Mouse (Mus musculus): ENCODE data around the gene Ptprm. TPM values are rescaled to one million over a fixed set of nuclear protein-coding genes. Genes with fewer than 3 reads are reported as not detected.

The Ptprm gene
- polyA plus RNA-seq, 2 experiments: 15.8 to 21.8 TPM

- Histone ChIP-seq H3K27me3 (ENCODE audit: control insufficient read depth, insufficient read depth, low read length) (no peaks in the 10 kb centered on the region), H3K9ac (ENCODE audit: low read depth, low read length, severe bottlenecking) (no peak overlapping the region), H3K4me1 (ENCODE audit: control insufficient read depth, insufficient read depth, low read length) (peaks cover 28% of the 10 kb centered on the region), H3K4me2 (replicated peaks; ENCODE audit: low read depth, low read length, severe bottlenecking) (no peak overlapping the region), H3K36me3 (ENCODE audit: control insufficient read depth, insufficient read depth, low read length) (no peaks in the 10 kb centered on the region), H3K4me3 (replicated peaks; ENCODE audit: low read length) (no peak overlapping the region), H3K27ac (replicated peaks; ENCODE audit: low read depth, low read length) (no peak overlapping the region), H3K9me3 (ENCODE audit: control insufficient read depth, low read length) (no peaks in the 10 kb centered on the region)
- ATAC-seq (ENCODE audit: low FRiP score, low read depth) (no peak), DNase-seq (ENCODE audit: low spot score) (no peak)
- TF ChIP-seq POLR2A (IDR thresholded peaks at IDR 0.05; ENCODE audit: borderline replicate concordance, extremely low read depth, insufficient read depth, insufficient read length): no peak
- 91% methylated on average over 4 of the region's 4 CpGs for whole genome bisulfite sequencing
Measured at GRCm38 (mm10) chr17:67302074-67302473, 52.2 kb downstream of the Ptprm start.

DNA sequence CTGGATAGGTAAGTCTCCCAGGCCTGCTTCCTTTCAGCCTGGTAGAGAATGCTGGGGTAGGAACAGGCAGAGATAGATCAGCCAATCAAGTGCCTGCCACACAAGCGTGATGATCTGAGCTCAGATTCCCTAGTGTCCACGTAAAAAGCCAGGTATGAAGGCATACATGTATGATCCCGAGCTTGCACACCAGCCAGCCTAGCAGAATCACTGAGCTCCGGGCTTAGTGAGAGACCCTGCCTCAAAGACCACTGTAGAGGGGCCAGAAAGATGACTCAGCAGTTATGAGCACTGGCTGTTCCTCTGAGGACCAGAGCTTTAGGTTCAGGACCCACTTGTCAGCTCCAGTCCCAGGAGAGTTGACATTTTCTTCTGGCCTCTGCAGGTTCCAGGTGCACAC is 52.9 kb downstream of the Ptprm start:
- no peak overlapping the region for H3K4me2 ChIP-seq (replicated peaks; ENCODE audit: low read depth, low read length, severe bottlenecking)
- WGBS: 98% methylated on average over 4 of the region's 4 CpGs
- no peaks in the 10 kb centered on the region for H3K27me3 ChIP-seq (ENCODE audit: control insufficient read depth, insufficient read depth, low read length)
- ATAC-seq (ENCODE audit: low FRiP score, low read depth): no peak
- no peak overlapping the region for H3K9ac ChIP-seq (ENCODE audit: low read depth, low read length, severe bottlenecking)
- no peaks in the 10 kb centered on the region for H3K9me3 ChIP-seq (ENCODE audit: control insufficient read depth, low read length)
- no peak for DNase-seq (ENCODE audit: low spot score)
- H3K4me3 ChIP-seq (replicated peaks; ENCODE audit: low read length): no peak overlapping the region
- H3K27ac ChIP-seq (replicated peaks; ENCODE audit: low read depth, low read length): no peak overlapping the region
- TF ChIP-seq POLR2A (IDR thresholded peaks at IDR 0.05; ENCODE audit: borderline replicate concordance, extremely low read depth, insufficient read depth, insufficient read length): no peak
- no peaks in the 10 kb centered on the region for H3K36me3 ChIP-seq (ENCODE audit: control insufficient read depth, insufficient read depth, low read length)
- peaks cover 23% of the 10 kb centered on the region for H3K4me1 ChIP-seq (ENCODE audit: control insufficient read depth, insufficient read depth, low read length)

DNA sequence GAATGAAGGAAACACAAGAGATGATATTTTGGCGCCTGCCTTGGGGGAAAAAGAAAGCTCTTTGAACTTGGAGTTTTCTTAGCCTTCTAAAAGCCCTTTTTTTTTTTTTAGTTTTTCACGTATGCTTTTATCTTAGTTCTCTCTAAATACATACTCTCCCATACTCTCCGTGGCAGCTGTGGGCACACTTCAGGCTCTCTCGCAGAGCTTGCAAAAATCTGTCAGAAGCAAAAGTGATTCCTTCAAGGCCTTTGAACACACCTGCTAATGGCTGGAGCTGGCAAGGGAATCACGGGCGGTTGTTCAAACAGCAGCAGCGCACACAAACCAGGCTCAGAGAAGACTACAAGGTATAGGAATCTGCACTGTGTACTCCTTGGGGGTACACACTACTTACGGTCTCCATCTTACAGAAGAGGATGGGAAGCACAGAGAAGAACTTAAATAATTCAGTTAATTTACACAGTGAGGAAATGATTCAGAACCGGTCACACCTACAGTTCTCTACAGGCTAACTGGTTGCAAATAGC is 55.9 kb downstream of the Ptprm start:
- ATAC-seq (ENCODE audit: low FRiP score, low read depth) (no peak), DNase-seq (ENCODE audit: low spot score) (no peak)
- Histone ChIP-seq H3K9me3 (ENCODE audit: control insufficient read depth, low read length) (no peaks in the 10 kb centered on the region), H3K27me3 (ENCODE audit: control insufficient read depth, insufficient read depth, low read length) (no peaks in the 10 kb centered on the region), H3K4me3 (replicated peaks; ENCODE audit: low read length) (no peak overlapping the region), H3K36me3 (ENCODE audit: control insufficient read depth, insufficient read depth, low read length) (no peaks in the 10 kb centered on the region), H3K27ac (replicated peaks; ENCODE audit: low read depth, low read length) (no peak overlapping the region), H3K4me1 (ENCODE audit: control insufficient read depth, insufficient read depth, low read length) (peaks cover 5% of the 10 kb centered on the region), H3K9ac (ENCODE audit: low read depth, low read length, severe bottlenecking) (no peak overlapping the region), H3K4me2 (replicated peaks; ENCODE audit: low read depth, low read length, severe bottlenecking) (no peak overlapping the region)
- TF ChIP-seq POLR2A (IDR thresholded peaks at IDR 0.05; ENCODE audit: borderline replicate concordance, extremely low read depth, insufficient read depth, insufficient read length): no peak
- 69% methylated on average over 9 of the region's 9 CpGs for WGBS

- H3K4me2 ChIP-seq (replicated peaks; ENCODE audit: low read depth, low read length, severe bottlenecking): no peak overlapping the region
- H3K36me3 ChIP-seq (ENCODE audit: control insufficient read depth, insufficient read depth, low read length): no peaks in the 10 kb centered on the region
- H3K27me3 ChIP-seq (ENCODE audit: control insufficient read depth, insufficient read depth, low read length): no peaks in the 10 kb centered on the region
- no peak for ATAC-seq (ENCODE audit: low FRiP score, low read depth)
- TF ChIP-seq POLR2A (IDR thresholded peaks at IDR 0.05; ENCODE audit: borderline replicate concordance, extremely low read depth, insufficient read depth, insufficient read length): no peak
- no peak overlapping the region for H3K9ac ChIP-seq (ENCODE audit: low read depth, low read length, severe bottlenecking)
- no peaks in the 10 kb centered on the region for H3K9me3 ChIP-seq (ENCODE audit: control insufficient read depth, low read length)
- no peaks in the 10 kb centered on the region for H3K4me1 ChIP-seq (ENCODE audit: control insufficient read depth, insufficient read depth, low read length)
- H3K27ac ChIP-seq (replicated peaks; ENCODE audit: low read depth, low read length): no peak overlapping the region
- WGBS: 88% methylated on average over 13 of the region's 13 CpGs
- DNase-seq (ENCODE audit: low spot score): no peak
- H3K4me3 ChIP-seq (replicated peaks; ENCODE audit: low read length): no peak overlapping the region
Measured at GRCm38 (mm10) chr17:67296604-67297595, 57.4 kb downstream of the Ptprm start.

- H3K4me2 ChIP-seq (replicated peaks; ENCODE audit: low read depth, low read length, severe bottlenecking): peak overlapping the region; percentile 32
- TF ChIP-seq POLR2A (IDR thresholded peaks at IDR 0.05; ENCODE audit: borderline replicate concordance, extremely low read depth, insufficient read depth, insufficient read length): no peak
- H3K4me3 ChIP-seq (replicated peaks; ENCODE audit: low read length): no peak overlapping the region
- DNase-seq (ENCODE audit: low spot score): no peak
- H3K27me3 ChIP-seq (ENCODE audit: control insufficient read depth, insufficient read depth, low read length): no peaks in the 10 kb centered on the region; the same call in 1 of the 2 replicates
- ATAC-seq (ENCODE audit: low FRiP score, low read depth): no peak
- no peaks in the 10 kb centered on the region for H3K36me3 ChIP-seq (ENCODE audit: control insufficient read depth, insufficient read depth, low read length)
- H3K27ac ChIP-seq (replicated peaks; ENCODE audit: low read depth, low read length): no peak overlapping the region
- H3K9ac ChIP-seq (ENCODE audit: low read depth, low read length, severe bottlenecking): no peak overlapping the region
- H3K4me1 ChIP-seq (ENCODE audit: control insufficient read depth, insufficient read depth, low read length): peaks cover 6% of the 10 kb centered on the region; the same call in 1 of the 2 replicates
- no peaks in the 10 kb centered on the region for H3K9me3 ChIP-seq (ENCODE audit: control insufficient read depth, low read length)
- 13% methylated on average over 16 of the region's 16 CpGs for WGBS
Measured at GRCm38 (mm10) chr17:67290662-67291240, 63.5 kb downstream of the Ptprm start.

Measured in limb, embryonic 14.5 days (tissue).